Mouse (Mus musculus) mature B cell (primary cell): Measurements from ENCODE around the gene 1700016C15Rik.

ENCODE experiments used
- in situ Hi-C: fragments of 300-500 bp; cut with MboI; formaldehyde crosslinking; loops from 2 replicates; pipeline ENCODE4 v1.14.3; 2019

The 1700016C15Rik gene

DNA sequence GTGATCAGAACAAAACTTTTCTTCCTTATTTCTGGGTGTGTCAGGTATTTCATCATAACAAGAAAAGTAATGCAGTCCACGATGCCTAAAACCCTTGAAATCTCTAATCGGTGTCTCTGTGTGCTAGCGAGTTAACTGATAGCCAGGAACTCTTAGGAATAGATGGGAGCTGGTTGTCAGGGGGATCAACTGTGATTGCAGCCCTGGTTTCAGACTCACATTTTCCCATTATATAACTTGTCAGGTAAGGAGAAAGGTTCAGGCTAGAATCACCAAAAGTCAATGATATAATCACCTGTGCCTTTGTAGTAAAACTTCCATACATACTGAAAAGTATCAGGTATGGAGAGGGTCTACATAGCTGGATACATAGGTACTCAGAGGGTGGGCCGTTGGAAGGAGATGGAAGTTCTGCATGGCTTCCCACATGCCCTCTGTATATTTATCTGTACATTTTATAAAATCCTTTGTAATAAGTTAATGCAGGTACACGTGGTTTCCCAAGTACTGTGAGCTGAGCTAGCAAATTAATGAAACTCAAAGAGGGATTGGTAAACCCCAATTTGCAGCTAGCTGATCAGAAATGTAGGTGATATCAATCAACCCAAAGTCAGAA is 15.1 kb upstream of the 1700016C15Rik start:
- in situ Hi-C loops, result loop anchor here (25.0 kb wide), 1 partner anchor 1002 kb away; no protein-coding TSS in a partner anchor

DNA sequence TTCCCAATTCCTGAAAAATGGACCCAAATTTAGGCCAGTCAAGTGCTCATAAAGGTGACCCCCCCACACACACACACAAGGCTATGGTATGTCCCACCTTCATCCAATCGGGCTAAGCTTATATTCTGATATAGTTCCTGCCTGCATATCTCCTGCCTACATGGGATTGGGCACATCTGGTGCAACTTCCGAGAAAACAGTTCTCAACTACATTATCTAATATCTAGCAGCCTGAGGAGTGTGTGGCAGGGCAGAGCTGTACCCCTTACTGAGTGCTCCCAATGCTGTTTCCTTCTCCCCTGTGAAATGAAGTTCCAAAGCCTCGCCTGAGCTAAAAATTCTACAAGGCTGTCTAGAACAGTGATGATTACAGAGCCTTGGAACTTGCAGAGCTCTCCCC is 13.2 kb upstream of the 1700016C15Rik start:
- in situ Hi-C loops, result loop anchor here (25.0 kb wide), 1 partner anchor 1004 kb away; no protein-coding TSS in a partner anchor

- in situ Hi-C loops, result loop anchor here (25.0 kb wide), 1 partner anchor 1005 kb away; no protein-coding TSS in a partner anchor
These were observed 12.4 kb upstream of the 1700016C15Rik start for GRCm38 (mm10) chr1:177717057-177717835.

DNA sequence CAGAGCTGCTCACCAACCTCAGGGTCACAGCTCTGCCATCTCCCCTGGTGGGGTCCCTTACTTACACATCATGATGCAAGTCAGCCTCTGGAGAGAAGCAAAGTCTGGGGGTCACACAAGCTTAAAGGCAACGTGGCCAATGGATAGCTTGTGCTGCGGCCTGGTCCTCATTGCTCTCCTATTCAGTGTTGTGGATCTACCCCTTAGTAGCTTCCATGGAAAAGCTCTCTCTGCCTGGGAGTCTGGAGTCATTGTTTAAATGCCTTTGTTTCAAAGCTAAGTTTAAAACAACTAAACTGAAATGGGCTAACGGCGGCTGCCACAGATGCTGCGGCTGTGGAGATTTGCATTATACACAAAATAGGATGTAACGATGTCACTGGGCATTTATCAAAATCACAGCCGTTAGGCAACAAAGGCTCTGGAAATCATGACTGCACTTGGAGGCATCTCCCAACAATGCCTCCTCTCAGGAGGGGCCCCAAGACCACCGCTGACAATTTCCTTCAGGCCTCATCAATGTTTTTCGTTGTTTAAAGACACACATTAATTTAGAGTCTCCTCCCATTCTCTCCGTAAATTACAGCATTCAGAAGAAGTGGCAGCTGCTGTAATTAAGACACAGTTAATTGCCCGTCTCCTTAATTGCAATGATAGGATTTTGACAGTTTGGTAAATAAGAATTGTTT is 11.1 kb upstream of the 1700016C15Rik start:
- in situ Hi-C loops, result loop anchor here (25.0 kb wide), 1 partner anchor 1006 kb away; no protein-coding TSS in a partner anchor

- in situ Hi-C loops, result loop anchor here (25.0 kb wide), 1 partner anchor 1007 kb away; no protein-coding TSS in a partner anchor
These were observed 10.6 kb upstream of the 1700016C15Rik start for GRCm38 (mm10) chr1:177719029-177719427.

DNA sequence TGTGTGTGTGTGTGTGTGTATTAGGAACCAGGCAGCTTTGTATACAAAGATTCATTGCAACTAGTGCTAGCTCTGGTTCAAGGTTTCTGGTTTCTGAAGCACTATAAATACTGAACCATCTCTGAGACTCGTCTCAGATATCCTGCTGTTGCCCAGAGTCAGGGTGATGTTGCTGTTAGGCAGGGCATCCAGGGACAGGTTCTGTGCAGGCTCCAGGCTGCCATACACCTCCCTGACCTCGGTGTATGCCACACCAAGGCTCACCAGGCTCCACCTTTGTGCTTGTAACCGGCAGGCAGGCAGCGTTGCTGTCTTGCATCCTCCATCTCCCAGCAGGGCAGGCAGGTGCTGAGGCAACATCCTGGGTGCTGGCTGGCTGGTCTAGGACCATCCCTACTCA is 5.8 kb upstream of the 1700016C15Rik start:
- in situ Hi-C loops, result loop anchor here (25.0 kb wide), 1 partner anchor 1011 kb away; no protein-coding TSS in a partner anchor

- in situ Hi-C loops, result no loop called here
These were observed 2.7 kb upstream of the 1700016C15Rik start for GRCm38 (mm10) chr1:177726870-177727269.

GRCm38 (mm10) chr1:177727883-177728525 is 1.6 kb upstream of the 1700016C15Rik start:
- in situ Hi-C loops, result no loop called here

DNA sequence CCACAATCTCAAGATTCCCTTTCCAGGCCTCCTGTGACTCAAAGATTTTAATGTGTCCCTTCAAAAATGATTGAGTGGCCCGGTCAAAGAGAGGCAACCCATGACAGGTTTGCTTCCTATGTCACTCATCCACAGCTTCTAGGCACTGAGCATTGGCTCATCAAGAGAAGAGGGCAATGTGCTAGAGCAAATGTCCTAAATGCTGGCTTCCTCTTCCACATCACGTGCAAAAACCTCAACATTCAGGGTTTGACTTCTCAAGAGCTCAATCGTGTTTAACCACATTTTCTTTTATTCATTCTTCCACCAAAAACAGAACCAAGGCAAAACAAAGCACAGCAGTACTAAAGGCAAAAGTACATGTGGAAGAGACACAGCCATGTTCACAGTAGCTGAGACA is 2.4 kb downstream of the 1700016C15Rik start:
- in situ Hi-C loops, result no loop called here

DNA sequence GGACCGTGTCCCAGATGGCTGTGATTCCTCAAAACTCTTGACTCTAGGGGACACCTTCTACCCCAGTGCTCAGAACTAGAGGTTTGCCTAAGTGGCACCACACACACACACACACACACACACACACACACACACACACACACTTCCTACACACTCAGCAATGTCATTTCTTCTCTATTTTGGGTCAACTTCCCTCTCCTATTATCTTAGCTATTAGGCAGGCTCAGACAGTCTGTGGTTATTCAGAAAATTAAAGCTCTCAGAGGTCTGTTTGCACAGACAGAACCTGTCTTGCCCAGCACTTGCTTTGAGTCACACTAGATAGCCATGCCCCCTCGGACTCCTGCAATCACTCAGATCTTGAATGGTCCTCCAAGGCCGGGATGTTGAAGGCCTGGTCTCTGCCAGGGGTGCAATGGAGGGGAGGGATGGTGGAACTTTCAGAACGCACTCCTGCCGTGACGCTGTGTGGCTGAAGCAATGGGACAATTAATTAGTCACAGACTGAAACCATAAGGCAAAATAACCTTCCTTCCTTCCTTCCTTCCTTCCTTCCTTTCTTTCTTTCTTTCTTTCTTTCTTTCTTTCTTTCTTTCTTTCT is 8.0 kb downstream of the 1700016C15Rik start:
- in situ Hi-C loops, result no loop called here

DNA sequence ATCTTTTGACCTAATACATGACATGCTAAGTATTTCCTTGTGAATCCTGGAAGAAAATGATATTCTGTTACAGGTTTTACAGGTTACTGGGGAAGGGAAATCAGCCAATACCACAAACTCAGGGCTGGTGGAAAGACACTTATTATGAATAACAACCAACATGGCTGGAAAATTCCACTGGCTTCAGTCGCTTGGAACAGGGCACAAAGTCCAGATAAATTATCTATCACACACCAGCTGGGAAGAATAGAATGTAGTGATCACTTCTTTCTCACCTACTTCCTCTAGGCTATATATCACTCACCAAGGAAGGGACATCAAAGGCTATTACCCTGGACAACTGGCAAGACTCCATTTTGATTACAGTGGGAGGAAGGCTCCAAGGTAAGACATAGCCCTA is 11.1 kb downstream of the 1700016C15Rik start:
- in situ Hi-C loops, result no loop called here

- in situ Hi-C loops, result no loop called here
These were observed 12.5 kb downstream of the 1700016C15Rik start for GRCm38 (mm10) chr1:177742119-177742518.

DNA sequence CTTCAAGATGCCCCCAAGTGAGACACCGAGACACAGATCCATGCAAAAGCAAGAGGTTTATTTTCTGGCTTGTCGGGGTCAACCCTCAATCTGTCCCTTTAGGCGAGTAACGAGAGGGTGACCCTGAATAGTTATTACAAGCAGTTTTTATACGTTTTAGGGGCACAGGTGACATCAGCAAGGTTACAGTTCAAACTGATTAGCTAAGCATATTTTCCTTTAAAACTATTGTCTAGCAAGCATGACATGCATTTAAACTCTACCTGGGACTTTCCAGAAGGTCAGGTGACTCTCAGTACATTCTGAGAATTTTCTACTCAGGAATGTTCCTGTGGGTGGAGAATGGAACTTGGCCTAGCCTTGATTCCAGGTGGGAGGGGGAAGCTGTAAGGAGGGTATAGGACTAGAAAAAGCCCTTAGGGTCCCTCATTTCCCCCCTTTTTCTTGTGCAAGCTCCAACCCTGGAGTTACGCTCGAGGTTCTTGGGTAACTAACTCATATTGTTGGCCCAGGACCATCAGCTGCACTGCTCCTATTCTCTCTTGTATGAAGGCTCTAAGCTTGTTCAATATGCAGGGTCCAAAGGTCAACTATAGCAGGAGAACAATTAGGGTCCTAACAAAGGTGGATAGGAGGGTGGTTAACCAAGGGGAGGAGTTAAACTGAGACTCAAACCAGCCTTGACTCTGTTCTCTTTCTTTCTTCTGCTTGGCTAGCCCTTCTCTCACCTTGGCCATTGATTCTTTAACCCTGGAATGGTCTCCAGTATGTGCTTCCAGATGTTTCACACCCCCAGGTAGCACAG is 15.1 kb downstream of the 1700016C15Rik start:
- in situ Hi-C loops, result no loop called here

DNA sequence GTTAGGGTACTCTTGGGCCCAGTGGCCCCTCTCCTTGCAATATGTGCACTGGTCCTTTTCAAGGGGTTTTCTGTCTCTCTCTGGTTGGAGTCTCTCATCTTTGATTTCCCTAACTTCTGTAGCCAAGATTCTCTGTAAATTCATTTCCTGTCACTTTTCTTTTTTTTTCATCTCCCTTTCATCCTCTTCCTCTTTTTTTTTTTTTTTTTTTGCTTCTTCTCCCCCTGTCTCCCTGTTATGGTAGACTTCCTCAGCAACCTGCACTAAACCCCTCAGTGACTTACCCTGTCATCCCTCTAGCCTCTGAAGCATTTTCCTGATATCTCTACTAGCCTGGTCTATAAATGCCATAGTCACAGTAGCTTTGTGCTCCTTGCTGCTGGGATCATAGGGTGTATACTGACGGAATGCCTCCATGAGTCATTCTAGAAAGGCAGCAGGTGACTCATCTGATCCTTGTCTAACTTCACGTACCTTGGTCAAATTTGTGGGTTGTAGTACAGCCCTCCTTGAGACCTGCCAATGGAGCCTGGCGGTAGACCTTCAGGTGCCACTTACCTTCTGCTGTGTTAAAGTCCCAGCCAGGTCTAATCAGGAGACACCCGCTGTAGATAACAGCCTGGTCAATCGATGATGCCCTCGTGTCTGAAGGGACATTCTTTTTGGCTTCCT is 18.4 kb downstream of the 1700016C15Rik start:
- in situ Hi-C loops, result no loop called here

DNA sequence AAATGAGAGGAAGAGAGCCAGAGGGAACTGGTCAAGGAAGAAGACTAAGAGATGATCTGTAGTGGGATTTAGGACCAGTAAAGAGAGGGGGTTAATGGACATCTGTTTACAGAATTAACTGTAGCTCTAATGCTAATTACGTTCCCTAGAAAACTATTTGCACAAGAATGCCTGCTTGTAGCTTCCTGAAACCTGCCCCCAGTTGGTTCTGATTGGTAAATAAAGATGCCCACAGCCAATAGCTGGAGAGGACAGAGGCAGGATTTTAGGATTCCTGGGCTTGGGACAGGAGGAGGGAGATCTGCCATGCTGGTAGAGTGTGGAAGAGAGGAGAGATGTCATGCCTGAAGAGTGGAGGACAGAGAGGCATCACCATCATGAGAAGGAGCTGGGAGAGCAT is 23.9 kb downstream of the 1700016C15Rik start:
- in situ Hi-C loops, result no loop called here

DNA sequence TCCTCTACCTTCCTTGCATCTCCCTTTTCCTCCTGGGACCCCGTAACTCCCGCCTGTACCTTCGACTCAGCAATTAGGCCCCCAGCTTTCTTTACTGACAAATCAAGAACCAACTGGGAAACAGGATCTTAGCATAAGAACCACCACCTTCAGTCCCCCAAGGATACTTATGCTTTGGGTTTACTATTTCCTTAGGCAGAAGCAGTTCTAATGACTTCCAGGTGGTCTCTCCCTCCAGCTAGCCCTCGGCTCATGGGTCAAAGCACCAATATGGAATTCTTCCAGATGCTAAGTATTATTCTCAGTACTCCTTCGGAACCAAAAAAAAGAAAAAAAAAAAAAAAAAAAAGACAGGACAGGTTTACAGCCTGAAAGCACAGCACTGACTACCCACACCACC is 27.6 kb downstream of the 1700016C15Rik start:
- in situ Hi-C loops, result no loop called here

GRCm38 (mm10) chr1:177768931-177769330 is 39.3 kb downstream of the 1700016C15Rik start:
- in situ Hi-C loops, result no loop called here

GRCm38 (mm10) chr1:177777397-177777796 is 47.8 kb downstream of the 1700016C15Rik start:
- in situ Hi-C loops, result no loop called here

GRCm38 (mm10) chr1:177792835-177793234 is 63.2 kb downstream of the 1700016C15Rik start:
- in situ Hi-C loops, result loop anchor here (10.0 kb wide), 1 partner anchor 192 kb away; the partner anchor contains the start of gene Catspere2

GRCm38 (mm10) chr1:177794866-177795265 is 65.3 kb downstream of the 1700016C15Rik start:
- in situ Hi-C loops, result loop anchor here (10.0 kb wide), 1 partner anchor 190 kb away; the partner anchor contains the start of gene Catspere2
